18 mouse cellular contexts compared by ENCODE assay signal in the genomic region with DNA sequence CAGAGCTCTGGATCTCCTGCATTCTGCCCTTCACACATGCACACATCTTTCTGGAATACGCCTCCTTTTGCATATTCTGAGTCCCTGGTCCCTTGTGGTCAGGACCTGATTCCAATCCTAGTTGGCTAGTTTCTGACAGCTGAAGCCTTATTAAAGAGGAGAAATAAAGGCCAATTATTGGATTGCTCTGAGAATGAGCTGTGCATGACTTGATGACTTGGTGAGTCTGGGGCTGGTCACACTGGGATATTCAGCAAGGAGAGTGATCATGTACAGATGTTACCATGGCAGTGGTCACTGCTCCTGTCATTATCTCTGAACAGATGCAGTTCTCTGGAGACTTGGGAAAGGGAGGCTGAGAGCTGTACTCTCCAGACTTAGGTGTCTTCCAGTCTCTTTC. TPM values are rescaled to one million over a fixed set of nuclear protein-coding genes. Genes with fewer than 3 reads are reported as not detected.
A peak's percentile ranks its signal among the peaks of the same experiment; 100 is the strongest.
DNase-seq lines count a peak whose midpoint lies in the region; ATAC-seq and TF ChIP-seq lines count a peak whose summit lies in the region.
"Had no signal": no experiment of that assay in that cellular context is flagged by ENCODE, and none has a peak within 500 bp of the region (broad histone marks: within the 10 kb centered on the region; RNA-seq: fewer than 3 reads in every experiment).

No protein-coding gene starts in this region.

- H3K27ac ChIP-seq in intestine, embryonic 15.5 days = 0 out of 2 replicates have a peak overlapping the region, but pooled peaks have one; percentile 57
- H3K27ac ChIP-seq in intestine, postnatal 0 days (ENCODE audit: low read depth, low read length) = no peak overlapping the region
- H3K27ac ChIP-seq in bone marrow, adult 2 months (ENCODE audit: control insufficient read depth, insufficient read depth, low read depth, low read length, poor library complexity) = peak overlapping the region; percentile 23; the same call in 1 of the 2 replicates
- peak overlapping the region; percentile 87 for H3K27ac ChIP-seq in stomach, embryonic 16.5 days (ENCODE audit: low read length)
- H3K27ac ChIP-seq: forebrain, embryonic 12.5 days; hindbrain, embryonic 14.5 days; layer of hippocampus, adult 2 months; liver, embryonic 12.5 days; midbrain, embryonic 15.5 days; neural tube, embryonic 12.5 days had no signal

- no peak overlapping the region for H3K4me2 ChIP-seq in intestine, embryonic 15.5 days (replicated peaks)
- H3K4me2 ChIP-seq in intestine, postnatal 0 days (replicated peaks; ENCODE audit: low read depth) = no peak overlapping the region
- H3K4me2 ChIP-seq in stomach, embryonic 16.5 days (ENCODE audit: low read depth, low read length) = no peak overlapping the region
- H3K4me2 ChIP-seq: forebrain, embryonic 12.5 days; heart, embryonic 12.5 days; hindbrain, embryonic 14.5 days; liver, embryonic 12.5 days; midbrain, embryonic 15.5 days; neural tube, embryonic 12.5 days had no signal

- TF ChIP-seq POLR2A in bone marrow, adult 2 months (IDR thresholded peaks at IDR 0.05; ENCODE audit: borderline replicate concordance, control insufficient read depth, low read depth, low read length) = no peak

- no peak overlapping the region for H3K9ac ChIP-seq in intestine, embryonic 15.5 days
- no peak overlapping the region for H3K9ac ChIP-seq in intestine, postnatal 0 days (ENCODE audit: low read depth, low read length)
- no peak overlapping the region for H3K9ac ChIP-seq in stomach, embryonic 16.5 days (ENCODE audit: low read length)
- H3K9ac ChIP-seq: forebrain, embryonic 12.5 days; forebrain, postnatal 0 days; heart, embryonic 12.5 days; hindbrain, embryonic 14.5 days; liver, embryonic 12.5 days; liver, postnatal 0 days; midbrain, embryonic 15.5 days; neural tube, embryonic 12.5 days had no signal

- H3K36me3 ChIP-seq in intestine, embryonic 15.5 days = no peaks in the 10 kb centered on the region
- H3K36me3 ChIP-seq in intestine, postnatal 0 days (ENCODE audit: control insufficient read depth, insufficient read depth) = no peaks in the 10 kb centered on the region
- H3K36me3 ChIP-seq in stomach, embryonic 16.5 days (ENCODE audit: control insufficient read depth, insufficient read depth, low read length) = no peaks in the 10 kb centered on the region
- H3K36me3 ChIP-seq: forebrain, embryonic 12.5 days; heart, embryonic 12.5 days; liver, embryonic 12.5 days; midbrain, embryonic 15.5 days; neural tube, embryonic 12.5 days had no signal

- DNase-seq in MN1 (ENCODE audit: low spot score) = peak; percentile 21
- DNase-seq in neural tube, embryonic 10.5 days (ENCODE audit: extremely low spot score, low spot score) = no peak
- no peak for DNase-seq in cerebellum, adult 11 months
- DNase-seq: forebrain, postnatal 0 days; kidney, postnatal 36 days; liver, postnatal 0 days; right cerebral cortex, adult 18-20 months had no signal

- no peak overlapping the region for H3K4me3 ChIP-seq in intestine, embryonic 15.5 days (replicated peaks)
- no peak overlapping the region for H3K4me3 ChIP-seq in intestine, postnatal 0 days (ENCODE audit: low read depth, low read length)
- H3K4me3 ChIP-seq in bone marrow, adult 2 months (replicated peaks; ENCODE audit: control insufficient read depth, low read depth, low read length) = no peak overlapping the region
- no peak overlapping the region for H3K4me3 ChIP-seq in stomach, embryonic 16.5 days (replicated peaks; ENCODE audit: low read length)
- H3K4me3 ChIP-seq: forebrain, embryonic 12.5 days; heart, embryonic 12.5 days; layer of hippocampus, adult 2 months; liver, embryonic 12.5 days; midbrain, embryonic 15.5 days; neural tube, embryonic 12.5 days had no signal

- no peak for TF ChIP-seq CTCF in intestine, postnatal 0 days (IDR thresholded peaks at IDR 0.05; ENCODE audit: low read depth)
- TF ChIP-seq CTCF in bone marrow, adult 2 months (IDR thresholded peaks at IDR 0.05; ENCODE audit: control insufficient read depth, insufficient read depth, low read length) = no peak

- no peaks in the 10 kb centered on the region for H3K27me3 ChIP-seq in intestine, embryonic 15.5 days (replicated peaks)
- no peaks in the 10 kb centered on the region for H3K27me3 ChIP-seq in intestine, postnatal 0 days (replicated peaks; ENCODE audit: control insufficient read depth, insufficient read depth, low read length)
- no peaks in the 10 kb centered on the region for H3K27me3 ChIP-seq in stomach, embryonic 16.5 days (ENCODE audit: control insufficient read depth, insufficient read depth, low read length)
- H3K27me3 ChIP-seq: forebrain, embryonic 12.5 days; heart, embryonic 12.5 days; liver, embryonic 12.5 days; midbrain, embryonic 15.5 days; neural tube, embryonic 12.5 days had no signal

- peaks cover 11% of the 10 kb centered on the region for H3K4me1 ChIP-seq in intestine, embryonic 15.5 days (replicated peaks)
- H3K4me1 ChIP-seq in intestine, postnatal 0 days (replicated peaks; ENCODE audit: control insufficient read depth, insufficient read depth, low read length) = peaks cover 4% of the 10 kb centered on the region; the same call in 1 of the 2 replicates
- peaks cover 4% of the 10 kb centered on the region; the same call in 1 of the 2 replicates for H3K4me1 ChIP-seq in bone marrow, adult 2 months (ENCODE audit: control insufficient read depth, insufficient read depth, low read length)
- peaks cover 17% of the 10 kb centered on the region for H3K4me1 ChIP-seq in stomach, embryonic 16.5 days (ENCODE audit: control insufficient read depth, insufficient read depth, low read length)

- H3K9me3 ChIP-seq in intestine, embryonic 15.5 days = no peaks in the 10 kb centered on the region
- H3K9me3 ChIP-seq in intestine, postnatal 0 days (ENCODE audit: control insufficient read depth) = no peaks in the 10 kb centered on the region
- no peaks in the 10 kb centered on the region for H3K9me3 ChIP-seq in stomach, embryonic 16.5 days (replicated peaks; ENCODE audit: control insufficient read depth, low read length)
- H3K9me3 ChIP-seq: forebrain, embryonic 12.5 days; heart, embryonic 12.5 days; liver, embryonic 12.5 days; midbrain, embryonic 15.5 days; neural tube, embryonic 12.5 days had no signal

- no peak for ATAC-seq in intestine, embryonic 15.5 days
- no peak for ATAC-seq in intestine, postnatal 0 days
- ATAC-seq in stomach, embryonic 16.5 days (ENCODE audit: insufficient read depth, low FRiP score) = no peak
- ATAC-seq: forebrain, postnatal 0 days; liver, embryonic 12.5 days; midbrain, embryonic 15.5 days had no signal

- WGBS in intestine, embryonic 15.5 days = 92% methylated on average over 1 of the region's 1 CpGs
- 97% methylated on average over 1 of the region's 1 CpGs for WGBS in intestine, postnatal 0 days
- 80% methylated on average over 1 of the region's 1 CpGs for WGBS in bone marrow, adult 2 months
- 79% methylated on average over 1 of the region's 1 CpGs for WGBS in stomach, embryonic 16.5 days

RNA-seq across cellular contexts. Expression of gene Fosl2, which starts 32.1 kb away (rescaled TPM):
- 7.1 and 7.3 TPM in 2 replicates for polyA plus RNA-seq in intestine, embryonic 15.5 days (2015; fragmentation: Nextera tagmentation; extraction: Ambion mirVana)
- polyA plus RNA-seq in intestine, postnatal 0 days (2015; fragmentation: Nextera tagmentation; extraction: Ambion mirVana) = 5.8 and 5.9 TPM in 2 replicates
- polyA plus RNA-seq in bone marrow, adult 2 months (2011; ENCODE audit: insufficient read depth, insufficient read length, low replicate concordance, missing spikeins) = 8.9 and 19.6 TPM in 2 replicates
- 13.3 and 14.3 TPM in 2 replicates for polyA plus RNA-seq in stomach, embryonic 16.5 days (2015; fragmentation: Nextera tagmentation; extraction: Ambion mirVana)
